Mouse (Mus musculus) megakaryocyte, adult 5-6 weeks (primary cell): Measurements from ENCODE around the gene Rab1a. TPM values are rescaled to one million over a fixed set of nuclear protein-coding genes. Genes with fewer than 3 reads are reported as not detected.
A peak's percentile ranks its signal among the peaks of the same experiment; 100 is the strongest.
"Not testable (repeated sequence)": the region's sequence is repeated elsewhere in the genome, so short reads cannot be mapped to it uniquely, and the experiment has no call there.

ENCODE experiments used
- ATAC-seq: 2 replicates; pipeline ENCODE4 v1.8.0; 2016; ENCODE audit warnings: mild to moderate bottlenecking, inconsistent platforms; ENCODE audit not compliant: poor library complexity, severe bottlenecking
- total RNA-seq, 2 experiments: library from RNA; stranded (forward) in 1 of 2; stranded (reverse) in 1 of 2; fragments of 153-499, 151-499 nt in 1 of 2; fragments of 221-1000, 200-1000 nt in 1 of 2; gene quantifications; 2 replicates each; pipeline versions ENCODE4 v1.2.3 to v1.2.4; 2015 to 2017

The Rab1a gene
- total RNA-seq (2015) = 180 and 218 TPM in 2 replicates
- 91.3 and 119 TPM in 2 replicates for total RNA-seq (2017)

GRCm38 (mm10) chr11:20200713-20201575, at the start of gene Rab1a:
Gene Rab1a, plus strand, starts transcription at chr11:20201432.
- peak; percentile 86 for ATAC-seq

GRCm38 (mm10) chr11:20152107-20152901, 48.9 kb upstream of the Rab1a start:
- ATAC-seq = no peak

DNA sequence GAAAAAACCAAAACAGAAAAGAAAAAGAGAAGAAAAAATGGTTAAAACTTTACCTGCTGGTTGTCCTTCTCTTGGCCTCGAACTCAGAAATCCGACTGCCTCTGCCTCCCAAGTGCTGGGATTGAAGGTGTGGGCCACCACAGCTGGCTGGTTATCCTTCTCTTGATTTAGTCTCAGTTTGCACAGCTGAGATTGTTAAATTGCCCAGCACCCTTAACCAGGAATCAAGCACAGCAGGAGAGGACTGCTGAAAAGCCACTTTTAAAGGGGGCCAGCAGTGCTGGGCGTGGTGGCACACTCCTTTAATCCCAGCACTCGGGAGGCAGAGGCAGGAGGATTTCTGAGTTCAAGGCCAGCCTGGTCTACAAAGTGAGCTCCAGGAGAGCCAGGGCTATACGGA, 47.7 kb upstream of the Rab1a start:
- ATAC-seq = not testable (repeated sequence)

- ATAC-seq = peak; percentile 96
These were observed 42.4 kb upstream of the Rab1a start for GRCm38 (mm10) chr11:20158879-20159278.

- no peak for ATAC-seq
These were observed 36.0 kb upstream of the Rab1a start for GRCm38 (mm10) chr11:20164979-20165867.

DNA sequence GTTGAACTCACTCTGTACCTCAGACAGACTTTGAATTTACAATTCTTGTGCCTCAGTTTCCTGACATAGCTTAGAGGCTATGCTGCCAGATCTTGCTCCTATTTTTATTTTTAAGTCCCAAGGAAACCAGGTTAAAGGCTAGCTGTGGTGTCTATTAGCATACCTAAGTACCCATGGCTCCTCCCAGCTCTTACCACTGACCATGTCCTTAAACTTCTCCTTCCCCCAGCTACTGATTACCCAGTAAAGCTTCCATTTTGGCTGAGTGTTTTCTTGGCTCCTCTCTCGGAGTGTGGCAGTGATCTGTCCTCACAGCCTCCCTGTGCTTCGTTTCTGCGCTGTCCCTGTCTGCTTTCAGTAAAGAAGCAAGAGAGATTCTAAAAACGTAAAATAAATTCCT, 35.2 kb upstream of the Rab1a start:
- ATAC-seq = no peak

GRCm38 (mm10) chr11:20166476-20166875, 34.8 kb upstream of the Rab1a start:
- ATAC-seq = not testable (repeated sequence)

GRCm38 (mm10) chr11:20168972-20169371, 32.3 kb upstream of the Rab1a start:
- peak; percentile 96 for ATAC-seq

- ATAC-seq = no peak
These were observed 14.0 kb upstream of the Rab1a start for GRCm38 (mm10) chr11:20187271-20187670.

GRCm38 (mm10) chr11:20193100-20193736, 8.0 kb upstream of the Rab1a start:
- peak; percentile 87 for ATAC-seq

GRCm38 (mm10) chr11:20201661-20202101, 449 bp downstream of the Rab1a start:
- ATAC-seq = peak; percentile 20

DNA sequence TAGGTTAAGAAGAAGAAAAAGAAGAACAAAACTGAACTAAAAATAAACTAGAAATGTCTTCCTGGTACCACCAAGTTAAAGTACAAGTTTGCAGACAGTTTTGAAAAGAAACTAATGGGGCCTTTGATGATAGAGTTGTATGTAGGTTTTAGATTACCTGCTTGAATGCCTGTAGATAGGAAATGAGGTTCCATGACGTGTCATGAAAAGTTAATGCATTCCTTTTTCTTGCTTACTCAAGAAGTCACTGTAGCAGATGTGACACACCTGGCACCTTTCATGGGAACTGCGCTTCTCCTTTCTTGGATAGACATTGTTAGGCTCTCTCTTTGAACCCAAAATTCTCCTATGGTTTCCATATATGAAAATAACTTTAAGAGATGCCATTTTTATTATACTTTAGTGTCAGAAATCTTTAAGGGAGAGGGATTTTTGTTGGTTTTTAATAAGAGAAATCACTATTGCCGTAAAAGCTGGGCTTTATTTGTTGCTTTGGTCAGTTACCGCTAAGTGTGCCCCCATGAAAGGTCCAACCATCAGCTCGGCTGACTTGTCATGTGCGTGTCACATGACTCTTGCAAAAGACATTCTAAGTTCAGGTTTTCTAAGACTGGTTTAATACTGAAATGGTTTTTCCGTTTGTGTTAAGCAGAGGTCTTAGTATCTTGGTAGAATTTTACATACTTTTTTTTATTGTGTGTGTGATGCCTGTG, 1.2 kb downstream of the Rab1a start:
- ATAC-seq = no peak

DNA sequence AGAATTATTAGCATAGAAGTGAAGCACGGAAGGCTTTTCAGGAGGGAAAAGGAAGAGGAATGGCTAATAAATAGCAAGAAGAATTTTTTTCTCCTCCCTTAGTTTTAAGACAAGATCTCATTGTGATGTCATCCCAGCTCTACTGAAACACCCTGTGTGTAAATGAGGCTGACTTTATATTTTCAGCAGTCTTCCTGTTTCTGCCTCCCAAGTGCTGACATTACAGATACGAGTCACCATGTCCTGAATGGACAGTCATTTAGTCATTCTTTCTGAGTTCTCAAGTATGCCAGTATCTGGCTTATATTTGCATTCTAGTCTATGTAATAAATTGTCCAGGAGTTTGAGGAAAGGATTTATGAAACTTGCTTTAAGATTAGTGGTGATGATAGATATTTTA, 3.1 kb downstream of the Rab1a start:
- ATAC-seq = no peak

DNA sequence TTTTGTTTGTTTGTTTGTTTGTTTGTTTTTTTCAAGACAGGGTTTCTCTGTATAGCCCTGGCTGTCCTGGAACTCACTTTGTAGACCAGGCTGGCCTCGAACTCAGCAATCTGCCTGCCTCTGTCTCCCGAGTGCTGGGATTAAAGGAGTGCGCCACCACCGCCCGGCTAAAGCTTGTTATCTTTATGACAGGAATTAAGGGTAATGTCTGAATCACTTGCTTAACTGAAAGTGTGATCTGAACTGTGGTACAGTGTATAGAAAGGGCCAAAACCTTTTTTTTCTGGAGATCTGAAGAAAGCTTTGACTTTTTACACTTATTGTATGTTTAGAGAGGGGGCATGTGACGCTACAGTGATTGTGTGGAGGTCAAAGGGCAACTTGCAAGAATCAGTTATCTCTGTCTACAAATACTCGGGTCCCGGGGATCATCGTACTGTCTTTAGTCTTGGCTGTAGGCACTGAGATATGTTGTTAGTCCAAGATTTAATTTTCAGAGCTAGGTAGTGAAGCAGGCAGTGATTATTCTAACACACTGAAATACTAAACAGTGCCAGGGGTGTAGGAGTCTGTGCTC, 3.7 kb downstream of the Rab1a start:
- no peak for ATAC-seq

- ATAC-seq = no peak
These were observed 4.3 kb downstream of the Rab1a start for GRCm38 (mm10) chr11:20205538-20205937.

GRCm38 (mm10) chr11:20206626-20207223, 5.5 kb downstream of the Rab1a start:
- no peak for ATAC-seq

GRCm38 (mm10) chr11:20207589-20207988, 6.4 kb downstream of the Rab1a start:
- no peak for ATAC-seq

GRCm38 (mm10) chr11:20211838-20212237, 10.6 kb downstream of the Rab1a start:
- no peak for ATAC-seq

GRCm38 (mm10) chr11:20214779-20215178, 13.5 kb downstream of the Rab1a start:
- ATAC-seq = peak; percentile 54
